Mouse (Mus musculus): ENCODE data around the gene Ppm1h. TPM values are rescaled to one million over a fixed set of nuclear protein-coding genes. Genes with fewer than 3 reads are reported as not detected.
A peak's percentile ranks its signal among the peaks of the same experiment; 100 is the strongest.
"Not testable (repeated sequence)": the region's sequence is repeated elsewhere in the genome, so short reads cannot be mapped to it uniquely, and the experiment has no call there.

Gene Ppm1h
- polyA plus RNA-seq, 1 experiment from 2014 or later = 5.1 TPM

- Histone ChIP-seq H3K36me3 (ENCODE audit: control insufficient read depth, insufficient read depth, low read length) (no peaks in the 10 kb centered on the region), H3K9ac (ENCODE audit: low read depth, low read length) (no peak overlapping the region), H3K9me3 (ENCODE audit: control insufficient read depth, low read length) (no peaks in the 10 kb centered on the region), H3K4me1 (ENCODE audit: control insufficient read depth, insufficient read depth, low read length) (peaks cover 46% of the 10 kb centered on the region), H3K27ac (replicated peaks; ENCODE audit: low read depth, low read length) (peak overlapping the region; percentile 79), H3K27me3 (replicated peaks; ENCODE audit: control insufficient read depth, insufficient read depth, low read length) (no peaks in the 10 kb centered on the region), H3K4me2 (ENCODE audit: low read depth, low read length) (0 out of 2 replicates have a peak overlapping the region, but pooled peaks have one; percentile 2), H3K4me3 (ENCODE audit: low read depth, low read length) (no peak overlapping the region)
- 47% methylated on average over 9 of the region's 9 CpGs for WGBS
- ATAC-seq (ENCODE audit: low read depth) = peak; percentile 34; the same call in 1 of the 2 replicates
- peak; percentile 91 for DNase-seq (ENCODE audit: low spot score)
These were observed 239.7 kb downstream of the Ppm1h start for GRCm38 (mm10) chr10:122918325-122918694.

GRCm38 (mm10) chr10:122918754-122919153 is 240.2 kb downstream of the Ppm1h start:
- H3K27ac ChIP-seq (replicated peaks; ENCODE audit: low read depth, low read length) = peak overlapping the region; percentile 79
- DNase-seq (ENCODE audit: low spot score) (no peak), ATAC-seq (ENCODE audit: low read depth) (no peak)
- no peaks in the 10 kb centered on the region for H3K36me3 ChIP-seq (ENCODE audit: control insufficient read depth, insufficient read depth, low read length)
- 69% methylated on average over 5 of the region's 5 CpGs for WGBS
- no peaks in the 10 kb centered on the region for H3K9me3 ChIP-seq (ENCODE audit: control insufficient read depth, low read length)
- peaks cover 41% of the 10 kb centered on the region for H3K4me1 ChIP-seq (ENCODE audit: control insufficient read depth, insufficient read depth, low read length)
- H3K27me3 ChIP-seq (replicated peaks; ENCODE audit: control insufficient read depth, insufficient read depth, low read length) = no peaks in the 10 kb centered on the region
- H3K9ac ChIP-seq (ENCODE audit: low read depth, low read length) = no peak overlapping the region
- 0 out of 2 replicates have a peak overlapping the region, but pooled peaks have one; percentile 1 for H3K4me2 ChIP-seq (ENCODE audit: low read depth, low read length)
- H3K4me3 ChIP-seq (ENCODE audit: low read depth, low read length) = no peak overlapping the region

GRCm38 (mm10) chr10:122919416-122919815 is 240.9 kb downstream of the Ppm1h start:
- Histone ChIP-seq H3K36me3 (ENCODE audit: control insufficient read depth, insufficient read depth, low read length) (no peaks in the 10 kb centered on the region), H3K4me1 (ENCODE audit: control insufficient read depth, insufficient read depth, low read length) (peaks cover 35% of the 10 kb centered on the region), H3K9ac (ENCODE audit: low read depth, low read length) (no peak overlapping the region), H3K27ac (replicated peaks; ENCODE audit: low read depth, low read length) (no peak overlapping the region; the same call in none of the 2 replicates), H3K27me3 (replicated peaks; ENCODE audit: control insufficient read depth, insufficient read depth, low read length) (no peaks in the 10 kb centered on the region), H3K9me3 (ENCODE audit: control insufficient read depth, low read length) (no peaks in the 10 kb centered on the region), H3K4me2 (ENCODE audit: low read depth, low read length) (no peak overlapping the region), H3K4me3 (ENCODE audit: low read depth, low read length) (no peak overlapping the region)
- ATAC-seq (ENCODE audit: low read depth) (no peak), DNase-seq (ENCODE audit: low spot score) (no peak)
- 89% methylated on average over 2 of the region's 2 CpGs for WGBS

- peaks cover 32% of the 10 kb centered on the region for H3K4me1 ChIP-seq (ENCODE audit: control insufficient read depth, insufficient read depth, low read length)
- 93% methylated on average over 11 of the region's 11 CpGs for WGBS
- no peaks in the 10 kb centered on the region for H3K36me3 ChIP-seq (ENCODE audit: control insufficient read depth, insufficient read depth, low read length)
- DNase-seq (ENCODE audit: low spot score) (no peak), ATAC-seq (ENCODE audit: low read depth) (no peak)
- H3K4me2 ChIP-seq (ENCODE audit: low read depth, low read length) = no peak overlapping the region
- H3K9me3 ChIP-seq (ENCODE audit: control insufficient read depth, low read length) = no peaks in the 10 kb centered on the region
- no peaks in the 10 kb centered on the region for H3K27me3 ChIP-seq (replicated peaks; ENCODE audit: control insufficient read depth, insufficient read depth, low read length)
- no peak overlapping the region for H3K27ac ChIP-seq (replicated peaks; ENCODE audit: low read depth, low read length)
- no peak overlapping the region for H3K4me3 ChIP-seq (ENCODE audit: low read depth, low read length)
- H3K9ac ChIP-seq (ENCODE audit: low read depth, low read length) = no peak overlapping the region
These were observed 241.7 kb downstream of the Ppm1h start for GRCm38 (mm10) chr10:122920218-122920795.

GRCm38 (mm10) chr10:122922226-122922625 is 243.7 kb downstream of the Ppm1h start:
- Histone ChIP-seq H3K9me3 (ENCODE audit: control insufficient read depth, low read length) (no peaks in the 10 kb centered on the region), H3K4me1 (ENCODE audit: control insufficient read depth, insufficient read depth, low read length) (peaks cover 17% of the 10 kb centered on the region), H3K27ac (replicated peaks; ENCODE audit: low read depth, low read length) (no peak overlapping the region), H3K27me3 (replicated peaks; ENCODE audit: control insufficient read depth, insufficient read depth, low read length) (no peaks in the 10 kb centered on the region), H3K4me3 (ENCODE audit: low read depth, low read length) (no peak overlapping the region), H3K36me3 (ENCODE audit: control insufficient read depth, insufficient read depth, low read length) (no peaks in the 10 kb centered on the region), H3K9ac (ENCODE audit: low read depth, low read length) (no peak overlapping the region), H3K4me2 (ENCODE audit: low read depth, low read length) (no peak overlapping the region)
- 43% methylated on average over 7 of the region's 7 CpGs for WGBS
- ATAC-seq (ENCODE audit: low read depth) (peak; percentile 47; the same call in 1 of the 2 replicates), DNase-seq (ENCODE audit: low spot score) (no peak)

GRCm38 (mm10) chr10:122924571-122924970 is 246.0 kb downstream of the Ppm1h start:
- not testable (repeated sequence) for H3K9ac ChIP-seq (ENCODE audit: low read depth, low read length); H3K36me3 ChIP-seq (ENCODE audit: control insufficient read depth, insufficient read depth, low read length)
- WGBS = 76% methylated on average over 5 of the region's 5 CpGs

GRCm38 (mm10) chr10:122926275-122926674 is 247.7 kb downstream of the Ppm1h start:
- no peaks in the 10 kb centered on the region for H3K36me3 ChIP-seq (ENCODE audit: control insufficient read depth, insufficient read depth, low read length)
- H3K27me3 ChIP-seq (replicated peaks; ENCODE audit: control insufficient read depth, insufficient read depth, low read length) = no peaks in the 10 kb centered on the region
- H3K4me2 ChIP-seq (ENCODE audit: low read depth, low read length) = no peak overlapping the region
- peaks cover 22% of the 10 kb centered on the region for H3K4me1 ChIP-seq (ENCODE audit: control insufficient read depth, insufficient read depth, low read length)
- DNase-seq (ENCODE audit: low spot score) (no peak), ATAC-seq (ENCODE audit: low read depth) (no peak)
- no peak overlapping the region for H3K9ac ChIP-seq (ENCODE audit: low read depth, low read length)
- 84% methylated on average over 4 of the region's 4 CpGs for WGBS
- no peak overlapping the region for H3K4me3 ChIP-seq (ENCODE audit: low read depth, low read length)
- no peaks in the 10 kb centered on the region for H3K9me3 ChIP-seq (ENCODE audit: control insufficient read depth, low read length)
- H3K27ac ChIP-seq (replicated peaks; ENCODE audit: low read depth, low read length) = no peak overlapping the region

More at GRCm38 (mm10) chr10:122924571-122924970, 246.0 kb downstream of the Ppm1h start:
- ATAC-seq (ENCODE audit: low read depth); H3K4me3 ChIP-seq (ENCODE audit: low read depth, low read length); H3K4me2 ChIP-seq (ENCODE audit: low read depth, low read length); H3K9me3 ChIP-seq (ENCODE audit: control insufficient read depth, low read length); H3K4me1 ChIP-seq (ENCODE audit: control insufficient read depth, insufficient read depth, low read length); H3K27me3 ChIP-seq (replicated peaks; ENCODE audit: control insufficient read depth, insufficient read depth, low read length); DNase-seq (ENCODE audit: low spot score); H3K27ac ChIP-seq (replicated peaks; ENCODE audit: low read depth, low read length): not testable (repeated sequence)

- Histone ChIP-seq H3K9me3 (ENCODE audit: control insufficient read depth, low read length) (no peaks in the 10 kb centered on the region), H3K9ac (ENCODE audit: low read depth, low read length) (0 out of 2 replicates have a peak overlapping the region, but pooled peaks have one; percentile 3), H3K36me3 (ENCODE audit: control insufficient read depth, insufficient read depth, low read length) (no peaks in the 10 kb centered on the region), H3K4me2 (ENCODE audit: low read depth, low read length) (no peak overlapping the region), H3K4me1 (ENCODE audit: control insufficient read depth, insufficient read depth, low read length) (peaks cover 47% of the 10 kb centered on the region), H3K27me3 (replicated peaks; ENCODE audit: control insufficient read depth, insufficient read depth, low read length) (no peaks in the 10 kb centered on the region), H3K4me3 (ENCODE audit: low read depth, low read length) (no peak overlapping the region), H3K27ac (replicated peaks; ENCODE audit: low read depth, low read length) (peak overlapping the region; percentile 68; the same call in 1 of the 2 replicates)
- no peak for ATAC-seq (ENCODE audit: low read depth)
- DNase-seq (ENCODE audit: low spot score) = no peak
- 74% methylated on average over 4 of the region's 4 CpGs for WGBS
These were observed 252.0 kb downstream of the Ppm1h start for GRCm38 (mm10) chr10:122930520-122930919.

Data from embryonic facial prominence, embryonic 14.5 days (tissue).